Mouse (Mus musculus): ENCODE results near the gene Armh4.
"Not testable (repeated sequence)": the region's sequence is repeated elsewhere in the genome, so short reads cannot be mapped to it uniquely, and the experiment has no call there.

The Armh4 gene

GRCm38 (mm10) chr14:49782715-49783531 lies at the start of gene Armh4:
TSS of gene Armh4 (minus strand) at chr14:49783383.
- DNase-seq = peak; percentile 74 to 75

GRCm38 (mm10) chr14:49829192-49830171 lies 46.3 kb upstream of the Armh4 start:
- peak; percentile 8 to 9 for DNase-seq

GRCm38 (mm10) chr14:49819721-49820440 lies 36.7 kb upstream of the Armh4 start:
- not testable (repeated sequence) for DNase-seq

- not testable (repeated sequence) for DNase-seq
Observed at GRCm38 (mm10) chr14:49818713-49819208, 35.6 kb upstream of the Armh4 start.

- DNase-seq = not testable (repeated sequence)
Observed at GRCm38 (mm10) chr14:49812966-49813365, 29.8 kb upstream of the Armh4 start.

- DNase-seq = not testable (repeated sequence)
Observed at GRCm38 (mm10) chr14:49805051-49805450, 21.9 kb upstream of the Armh4 start.

- DNase-seq = peak; percentile 6 to 15
Observed at GRCm38 (mm10) chr14:49801444-49801843, 18.3 kb upstream of the Armh4 start.

- DNase-seq = no peak
Observed at GRCm38 (mm10) chr14:49793948-49794347, 10.8 kb upstream of the Armh4 start.

GRCm38 (mm10) chr14:49790542-49790941 lies 7.4 kb upstream of the Armh4 start:
- DNase-seq = no peak

GRCm38 (mm10) chr14:49785793-49786192 lies 2.6 kb upstream of the Armh4 start:
- peak; percentile 21 to 64 for DNase-seq

- DNase-seq = no peak
Observed at GRCm38 (mm10) chr14:49783866-49784265, 683 bp upstream of the Armh4 start.

GRCm38 (mm10) chr14:49780416-49780815 lies 2.8 kb downstream of the Armh4 start:
- DNase-seq = no peak

GRCm38 (mm10) chr14:49777539-49777938 lies 5.6 kb downstream of the Armh4 start:
- not testable (repeated sequence) for DNase-seq

- no peak for DNase-seq
Observed at GRCm38 (mm10) chr14:49771746-49772145, 11.4 kb downstream of the Armh4 start.

- no peak for DNase-seq
Observed at GRCm38 (mm10) chr14:49766601-49767000, 16.6 kb downstream of the Armh4 start.

- no peak for DNase-seq
Observed at GRCm38 (mm10) chr14:49755845-49756244, 27.3 kb downstream of the Armh4 start.

- DNase-seq = no peak
Observed at GRCm38 (mm10) chr14:49752614-49753013, 30.6 kb downstream of the Armh4 start.

- DNase-seq = no peak
Observed at GRCm38 (mm10) chr14:49745874-49746273, 37.3 kb downstream of the Armh4 start.

- no peak for DNase-seq
Observed at GRCm38 (mm10) chr14:49743946-49744526, 39.1 kb downstream of the Armh4 start.

- no peak for DNase-seq
Observed at GRCm38 (mm10) chr14:49739328-49739727, 43.9 kb downstream of the Armh4 start.

GRCm38 (mm10) chr14:49738441-49739088 lies 44.6 kb downstream of the Armh4 start:
- DNase-seq = no peak

GRCm38 (mm10) chr14:49733950-49734349 lies 49.2 kb downstream of the Armh4 start:
- DNase-seq = peak in 1 of 2 experiments; percentile 1

Data from kidney, adult 8-10 months (tissue).